Mouse (Mus musculus): ENCODE data around the gene Atxn7l1. TPM values are rescaled to one million over a fixed set of nuclear protein-coding genes. Genes with fewer than 3 reads are reported as not detected.

Atxn7l1 gene
- polyA plus RNA-seq, 1 experiment from 2014 or later: 18.6 TPM

GRCm38 (mm10) chr12:33218215-33218859 is 70.8 kb downstream of the Atxn7l1 start:
- ATAC-seq: no peak
- Histone ChIP-seq H3K4me3 (replicated peaks) (no peak overlapping the region), H3K9ac (replicated peaks) (no peak overlapping the region), H3K4me2 (replicated peaks) (no peak overlapping the region), H3K9me3 (no peaks in the 10 kb centered on the region), H3K36me3 (0 out of 2 replicates have a peak, but pooled peaks cover 4% of the 10 kb centered on the region), H3K27me3 (no peaks in the 10 kb centered on the region), H3K4me1 (replicated peaks) (peaks cover 43% of the 10 kb centered on the region), H3K27ac (no peak overlapping the region)
- WGBS: 72% methylated on average over 9 of the region's 9 CpGs

- Histone ChIP-seq H3K4me3 (replicated peaks) (no peak overlapping the region), H3K27ac (peak overlapping the region; percentile 2; the same call in 1 of the 2 replicates), H3K36me3 (0 out of 2 replicates have a peak, but pooled peaks cover 4% of the 10 kb centered on the region), H3K4me1 (replicated peaks) (peaks cover 54% of the 10 kb centered on the region), H3K27me3 (no peaks in the 10 kb centered on the region), H3K9ac (replicated peaks) (no peak overlapping the region), H3K4me2 (replicated peaks) (no peak overlapping the region), H3K9me3 (no peaks in the 10 kb centered on the region)
- 92% methylated on average over 7 of the region's 7 CpGs for WGBS
- no peak for ATAC-seq
These were observed 71.9 kb downstream of the Atxn7l1 start for GRCm38 (mm10) chr12:33219436-33219835.

GRCm38 (mm10) chr12:33220081-33220480 is 72.6 kb downstream of the Atxn7l1 start:
- Histone ChIP-seq H3K9me3 (no peaks in the 10 kb centered on the region), H3K27ac (peak overlapping the region; percentile 76), H3K4me1 (replicated peaks) (peaks cover 60% of the 10 kb centered on the region), H3K4me2 (replicated peaks) (no peak overlapping the region), H3K9ac (replicated peaks) (no peak overlapping the region), H3K36me3 (0 out of 2 replicates have a peak, but pooled peaks cover 4% of the 10 kb centered on the region), H3K27me3 (no peaks in the 10 kb centered on the region), H3K4me3 (replicated peaks) (no peak overlapping the region)
- no peak for ATAC-seq
- WGBS: 66% methylated on average over 5 of the region's 5 CpGs

GRCm38 (mm10) chr12:33220509-33221051 is 73.1 kb downstream of the Atxn7l1 start:
- 45% methylated on average over 11 of the region's 11 CpGs for WGBS
- H3K4me3 ChIP-seq (replicated peaks): no peak overlapping the region

GRCm38 (mm10) chr12:33222187-33222586 is 74.7 kb downstream of the Atxn7l1 start:
- no peak overlapping the region for H3K9ac ChIP-seq (replicated peaks)
- H3K27ac ChIP-seq: no peak overlapping the region
- H3K9me3 ChIP-seq: no peaks in the 10 kb centered on the region
- peaks cover 75% of the 10 kb centered on the region for H3K4me1 ChIP-seq (replicated peaks)
- no peak overlapping the region for H3K4me3 ChIP-seq (replicated peaks)
- no peak overlapping the region for H3K4me2 ChIP-seq (replicated peaks)
- 68% methylated on average over 7 of the region's 7 CpGs for WGBS
- H3K36me3 ChIP-seq: 0 out of 2 replicates have a peak, but pooled peaks cover 4% of the 10 kb centered on the region
- no peak for ATAC-seq
- H3K27me3 ChIP-seq: no peaks in the 10 kb centered on the region

More at GRCm38 (mm10) chr12:33220509-33221051, 73.1 kb downstream of the Atxn7l1 start:
- peak; percentile 55 for ATAC-seq
- no peaks in the 10 kb centered on the region for H3K9me3 ChIP-seq
- H3K9ac ChIP-seq (replicated peaks): no peak overlapping the region
- H3K27me3 ChIP-seq: no peaks in the 10 kb centered on the region
- H3K27ac ChIP-seq: peak overlapping the region; percentile 76
- 0 out of 2 replicates have a peak, but pooled peaks cover 4% of the 10 kb centered on the region for H3K36me3 ChIP-seq
- no peak overlapping the region for H3K4me2 ChIP-seq (replicated peaks)
- peaks cover 65% of the 10 kb centered on the region for H3K4me1 ChIP-seq (replicated peaks)

- ATAC-seq: peak; percentile 85
- 15% methylated on average over 11 of the region's 11 CpGs for WGBS
- H3K4me2 ChIP-seq (replicated peaks): peak overlapping the region; percentile 34
- no peaks in the 10 kb centered on the region for H3K27me3 ChIP-seq
- peak overlapping the region; percentile 74 for H3K27ac ChIP-seq
- H3K9ac ChIP-seq (replicated peaks): no peak overlapping the region
- H3K4me1 ChIP-seq (replicated peaks): peaks cover 65% of the 10 kb centered on the region
- H3K9me3 ChIP-seq: no peaks in the 10 kb centered on the region
- no peaks in the 10 kb centered on the region for H3K36me3 ChIP-seq
- H3K4me3 ChIP-seq (replicated peaks): no peak overlapping the region
These were observed 77.6 kb downstream of the Atxn7l1 start for GRCm38 (mm10) chr12:33225117-33225541.

- no peak for ATAC-seq
- H3K9me3 ChIP-seq: no peaks in the 10 kb centered on the region
- 84% methylated on average over 1 of the region's 1 CpGs for WGBS
These were observed 78.5 kb downstream of the Atxn7l1 start for GRCm38 (mm10) chr12:33225978-33226377.

GRCm38 (mm10) chr12:33226596-33226995 is 79.1 kb downstream of the Atxn7l1 start:
- no peaks in the 10 kb centered on the region for H3K27me3 ChIP-seq
- peaks cover 52% of the 10 kb centered on the region for H3K4me1 ChIP-seq (replicated peaks)
- H3K36me3 ChIP-seq: no peaks in the 10 kb centered on the region
- H3K4me2 ChIP-seq (replicated peaks): no peak overlapping the region
- WGBS: 75% methylated on average over 5 of the region's 10 CpGs
- no peak overlapping the region for H3K4me3 ChIP-seq (replicated peaks)
- H3K9ac ChIP-seq (replicated peaks): no peak overlapping the region
- no peak for ATAC-seq
- H3K9me3 ChIP-seq: no peaks in the 10 kb centered on the region
- no peak overlapping the region for H3K27ac ChIP-seq

More at GRCm38 (mm10) chr12:33225978-33226377, 78.5 kb downstream of the Atxn7l1 start:
- H3K36me3 ChIP-seq: no peaks in the 10 kb centered on the region
- no peak overlapping the region for H3K27ac ChIP-seq
- H3K9ac ChIP-seq (replicated peaks): no peak overlapping the region
- H3K27me3 ChIP-seq: no peaks in the 10 kb centered on the region
- H3K4me3 ChIP-seq (replicated peaks): no peak overlapping the region
- no peak overlapping the region for H3K4me2 ChIP-seq (replicated peaks)
- peaks cover 57% of the 10 kb centered on the region for H3K4me1 ChIP-seq (replicated peaks)

- no peaks in the 10 kb centered on the region for H3K36me3 ChIP-seq
- H3K9me3 ChIP-seq: no peaks in the 10 kb centered on the region; the same call in 1 of the 2 replicates
- ATAC-seq: no peak
- no peak overlapping the region for H3K9ac ChIP-seq (replicated peaks)
- 90% methylated on average over 4 of the region's 4 CpGs for WGBS
- no peak overlapping the region for H3K4me3 ChIP-seq (replicated peaks)
- peaks cover 4% of the 10 kb centered on the region; the same call in 1 of the 2 replicates for H3K4me1 ChIP-seq (replicated peaks)
- H3K27ac ChIP-seq: no peak overlapping the region
- no peak overlapping the region for H3K4me2 ChIP-seq (replicated peaks)
- no peaks in the 10 kb centered on the region for H3K27me3 ChIP-seq
These were observed 87.8 kb downstream of the Atxn7l1 start for GRCm38 (mm10) chr12:33235314-33235713.

- no peak overlapping the region for H3K4me3 ChIP-seq (replicated peaks)
- H3K9ac ChIP-seq (replicated peaks): no peak overlapping the region
- H3K4me1 ChIP-seq (replicated peaks): peaks cover 4% of the 10 kb centered on the region; the same call in 1 of the 2 replicates
- ATAC-seq: peak; percentile 48; the same call in 1 of the 2 replicates
- H3K9me3 ChIP-seq: no peaks in the 10 kb centered on the region; the same call in 1 of the 2 replicates
- no peak overlapping the region for H3K27ac ChIP-seq
- H3K27me3 ChIP-seq: no peaks in the 10 kb centered on the region
- H3K4me2 ChIP-seq (replicated peaks): no peak overlapping the region
- H3K36me3 ChIP-seq: no peaks in the 10 kb centered on the region
- 73% methylated on average over 13 of the region's 13 CpGs for WGBS
These were observed 88.4 kb downstream of the Atxn7l1 start for GRCm38 (mm10) chr12:33235771-33236323.

GRCm38 (mm10) chr12:33236344-33237049 is 89.0 kb downstream of the Atxn7l1 start:
- Histone ChIP-seq H3K27me3 (no peaks in the 10 kb centered on the region), H3K4me1 (replicated peaks) (peaks cover 4% of the 10 kb centered on the region; the same call in 1 of the 2 replicates), H3K9me3 (no peaks in the 10 kb centered on the region; the same call in 1 of the 2 replicates), H3K4me2 (replicated peaks) (no peak overlapping the region), H3K36me3 (no peaks in the 10 kb centered on the region), H3K27ac (no peak overlapping the region), H3K9ac (replicated peaks) (no peak overlapping the region), H3K4me3 (replicated peaks) (no peak overlapping the region)
- 85% methylated on average over 11 of the region's 11 CpGs for WGBS
- ATAC-seq: no peak
